Mouse (Mus musculus) CH12.LX (cell line): Measurements from ENCODE around the gene Lin7c. TPM values are rescaled to one million over a fixed set of nuclear protein-coding genes. Genes with fewer than 3 reads are reported as not detected.

Experiments
- DNase-seq: peaks from one replicate; pipeline ENCODE4 v3.0.0-alpha.2; 2013; ENCODE audit errors: extremely low read depth
- H3K27ac ChIP-seq: 2 replicates; pipeline ENCODE4 v1.5.1; 2012; ENCODE audit warnings: low read depth, mild to moderate bottlenecking, control low read depth, moderate library complexity; ENCODE audit not compliant: insufficient read depth
- H3K27me3 ChIP-seq: replicated peaks from 2 replicates; pipeline ENCODE3; 2012; ENCODE audit warnings: inconsistent platforms
- H3K36me3 ChIP-seq, 2 experiments: replicated peaks in 1 of 2; 2 replicates each; pipeline versions ENCODE3 to v1.6.1; 2012; ENCODE audit warnings: inconsistent platforms in 1 of 2, low read length in 1 of 2, mild to moderate bottlenecking in 1 of 2, mixed read lengths in 1 of 2, moderate library complexity in 1 of 2; ENCODE audit not compliant: control insufficient read depth in 1 of 2, insufficient read depth in 1 of 2
- H3K4me1 ChIP-seq, 2 experiments: 2 replicates each; pipeline ENCODE4 v1.6.1; 2012; ENCODE audit warnings: inconsistent platforms in 1 of 2, moderate library complexity in 1 of 2; ENCODE audit not compliant: insufficient read depth in 2 of 2, control insufficient read depth in 1 of 2
- H3K4me2 ChIP-seq: 2 replicates; pipeline ENCODE4 v1.6.1; 2012; ENCODE audit warnings: low read depth, mild to moderate bottlenecking, control low read depth; ENCODE audit not compliant: poor library complexity, insufficient read depth, severe bottlenecking
- H3K4me3 ChIP-seq, 3 experiments: fragments of 150-350 bp in 1 of 3; sonication (generic) in 1 of 3; replicated peaks in 1 of 3; 2 replicates each; pipeline versions ENCODE3 to v1.5.1; 2011 to 2012; ENCODE audit warnings: low read depth in 2 of 3, low read length in 2 of 3, mild to moderate bottlenecking in 2 of 3, moderate library complexity in 2 of 3, control low read depth in 1 of 3, improper control_type of control experiment in 1 of 3, inconsistent platforms in 1 of 3, mixed read lengths in 1 of 3; ENCODE audit not compliant: poor library complexity in 1 of 3
- H3K79me2 ChIP-seq: replicated peaks from 2 replicates; pipeline ENCODE4 v1.6.1; 2012; ENCODE audit warnings: mild to moderate bottlenecking, moderate library complexity; ENCODE audit not compliant: control insufficient read depth, poor library complexity, insufficient read depth, severe bottlenecking; ENCODE audit errors: extremely low read depth
- H3K9ac ChIP-seq: 2 replicates; pipeline ENCODE4 v1.6.1; 2012; ENCODE audit warnings: low read depth, mild to moderate bottlenecking, control low read depth, moderate library complexity; ENCODE audit not compliant: insufficient read depth
- H3K9me3 ChIP-seq: replicated peaks from 2 replicates; pipeline ENCODE3; 2012; ENCODE audit warnings: low read length, inconsistent platforms, mixed read lengths
- CHD1 ChIP-seq: IDR thresholded peaks from 2 replicates; pipeline ENCODE4 v1.6.1; 2012; ENCODE audit warnings: low read depth, low read length, improper control_type of control experiment, inconsistent platforms
- CHD2 ChIP-seq: IDR thresholded peaks from 2 replicates; pipeline ENCODE4 v1.6.1; 2011; ENCODE audit warnings: low read length, improper control_type of control experiment
- E2F4 ChIP-seq: IDR thresholded peaks from 2 replicates; pipeline ENCODE4 v1.6.1; 2011; ENCODE audit warnings: low read depth, low read length, improper control_type of control experiment; ENCODE audit not compliant: insufficient replicate concordance
- ELF1 ChIP-seq: IDR thresholded peaks from 2 replicates; pipeline ENCODE4 v1.6.1; 2014; ENCODE audit warnings: low read depth, mild to moderate bottlenecking, inconsistent platforms, low read length, improper control_type of control experiment
- EP300 ChIP-seq: IDR thresholded peaks from 2 replicates; pipeline ENCODE4 v1.6.1; 2011; ENCODE audit warnings: low read length, improper control_type of control experiment
- ETS1 ChIP-seq: conservative IDR thresholded peaks from 2 replicates; pipeline ENCODE4 v1.6.1; 2012; ENCODE audit warnings: low read depth, mild to moderate bottlenecking, inconsistent platforms, low read length, improper control_type of control experiment, moderate library complexity
- GABPA ChIP-seq: IDR thresholded peaks from 2 replicates; pipeline ENCODE4 v1.6.1; 2012; ENCODE audit warnings: low read depth, low read length, improper control_type of control experiment, inconsistent platforms; ENCODE audit not compliant: insufficient replicate concordance
- JUN ChIP-seq: IDR thresholded peaks from 2 replicates; pipeline ENCODE4 v1.6.1; 2011; ENCODE audit warnings: low read depth, mild to moderate bottlenecking, low read length, improper control_type of control experiment, moderate library complexity; ENCODE audit not compliant: insufficient read depth
- JUND ChIP-seq: conservative IDR thresholded peaks from 2 replicates; pipeline ENCODE4 v1.6.1; 2011; ENCODE audit warnings: low read depth, low read length, improper control_type of control experiment
- MAX ChIP-seq: IDR thresholded peaks from 2 replicates; pipeline ENCODE4 v1.6.1; 2011; ENCODE audit warnings: low read length, improper control_type of control experiment
- MAZ ChIP-seq: IDR thresholded peaks from 2 replicates; pipeline ENCODE4 v1.6.1; 2012; ENCODE audit warnings: low read depth, mild to moderate bottlenecking, inconsistent platforms, low read length, improper control_type of control experiment, moderate library complexity
- MEF2A ChIP-seq: IDR thresholded peaks from 2 replicates; pipeline ENCODE4 v1.6.1; 2014; ENCODE audit warnings: low read depth, mild to moderate bottlenecking, inconsistent platforms, low read length, improper control_type of control experiment, borderline replicate concordance
- MXI1 ChIP-seq: IDR thresholded peaks from 2 replicates; pipeline ENCODE4 v1.6.1; 2011; ENCODE audit warnings: mild to moderate bottlenecking, low read depth, low read length, improper control_type of control experiment
- MYC ChIP-seq: IDR thresholded peaks from 2 replicates; pipeline ENCODE4 v1.6.1; 2011; ENCODE audit warnings: low read depth, mild to moderate bottlenecking, improper control_type of control experiment, low read length
- NELFE ChIP-seq: IDR thresholded peaks from 2 replicates; pipeline ENCODE4 v1.6.1; 2011; ENCODE audit warnings: low read depth, low read length, improper control_type of control experiment
- NRF1 ChIP-seq: IDR thresholded peaks from 2 replicates; pipeline ENCODE4 v1.6.1; 2014; ENCODE audit warnings: low read depth, mild to moderate bottlenecking, inconsistent platforms, low read length, improper control_type of control experiment, moderate library complexity
- POLR2AphosphoS2 ChIP-seq: IDR thresholded peaks from 2 replicates; pipeline ENCODE4 v1.6.1; 2011; ENCODE audit warnings: low read depth, low read length, improper control_type of control experiment
- RAD21 ChIP-seq: IDR thresholded peaks from 2 replicates; pipeline ENCODE4 v1.6.1; 2011; ENCODE audit warnings: low read depth, mild to moderate bottlenecking, low read length, improper control_type of control experiment, moderate library complexity
- SIN3A ChIP-seq: IDR thresholded peaks from 2 replicates; pipeline ENCODE4 v1.6.1; 2012; ENCODE audit warnings: low read length, improper control_type of control experiment, inconsistent platforms
- TCF12 ChIP-seq: IDR thresholded peaks from 2 replicates; pipeline ENCODE4 v1.6.1; 2014; ENCODE audit warnings: low read depth, mild to moderate bottlenecking, inconsistent platforms, low read length, improper control_type of control experiment
- USF1 ChIP-seq: IDR thresholded peaks from 2 replicates; pipeline ENCODE4 v1.6.1; 2014; ENCODE audit warnings: low read depth, mild to moderate bottlenecking, inconsistent platforms, low read length, improper control_type of control experiment
- USF2 ChIP-seq: conservative IDR thresholded peaks from 2 replicates; pipeline ENCODE4 v1.6.1; 2011; ENCODE audit warnings: low read depth, low read length, improper control_type of control experiment
- dilution Hi-C: fragments of 300-500 bp; cut with MboI; formaldehyde crosslinking; loops from 2 replicates; pipeline ENCODE4 v1.14.3; 2020; ENCODE audit warnings: low sequenced_read_pairs; ENCODE audit not compliant: extremely low pct_unique_long_range_greater_than_20kb, extremely low pct_ligation_motif_present
- in situ Hi-C: fragments of 300-500 bp; cut with MboI; formaldehyde crosslinking; loops from 3 replicates; pipeline ENCODE4 v1.14.3; 2019; ENCODE audit warnings: low sequenced_read_pairs, low pct_ligation_motif_present, low pct_unique_long_range_greater_than_20kb, mixed read lengths
- polyA plus RNA-seq: library from polyadenylated mRNA; unstranded; fragments of >175 nt; gene quantifications from 2 replicates; pipeline ENCODE4 v1.2.1, GENCODE M21; 2012; ENCODE audit warnings: low read depth; ENCODE audit not compliant: insufficient read length
- total RNA-seq, 2 experiments: library from RNA; depleted of rRNA; stranded (reverse); fragments of 300-350 nt in 1 of 2; fragments of >200 nt in 1 of 2; gene quantifications; 2 replicates each; pipeline ENCODE4 v1.2.3; 2012 to 2014

Gene Lin7c
- total and polyA plus RNA-seq, 3 experiments = 29.7 to 75.0 (median 52.3) TPM

DNA sequence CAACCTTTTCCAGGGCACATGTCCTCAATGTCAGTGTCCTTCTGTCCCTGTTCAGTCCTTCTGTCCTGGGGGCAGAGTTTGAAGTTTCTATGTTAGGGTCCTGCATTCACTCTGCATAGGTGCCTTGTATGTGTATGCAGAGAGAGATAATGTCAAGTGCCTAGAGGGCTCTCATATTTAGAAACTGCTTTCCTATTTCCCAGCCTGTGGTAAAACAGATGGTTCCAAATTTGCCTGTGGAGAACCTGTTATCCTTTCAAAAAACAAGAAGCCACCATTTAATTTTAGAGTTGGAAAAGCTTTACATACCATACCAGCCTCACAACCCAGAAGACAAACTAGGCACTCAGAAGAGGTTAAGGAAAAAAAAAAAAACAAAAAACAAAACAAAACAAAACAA lies 58.9 kb downstream of the Lin7c start:
- Histone ChIP-seq H3K27ac (no peak overlapping the region), H3K36me3 (peaks cover 0 to 2% of the 10 kb centered on the region in 2 experiments), H3K79me2 (no peaks in the 10 kb centered on the region), H3K27me3 (no peaks in the 10 kb centered on the region), H3K9me3 (no peaks in the 10 kb centered on the region), H3K4me1 (peaks cover 6 to 42% of the 10 kb centered on the region in 2 experiments; a peak in 3 of 4 replicates), H3K4me3 (no peak overlapping the region), H3K4me2 (no peak overlapping the region), H3K9ac (no peak overlapping the region)
- DNase-seq = no peak
- dilution Hi-C loops (no loop called here), in situ Hi-C loops (no loop called here)
- no peak for TF ChIP-seq POLR2AphosphoS2
- no peak for TF ChIP-seq ELF1
- TF ChIP-seq EP300 = no peak
- TF ChIP-seq MXI1 = no peak
- no peak for TF ChIP-seq JUND
- TF ChIP-seq RAD21 = no peak
- TF ChIP-seq JUN = no peak
- no peak for TF ChIP-seq USF1
- TF ChIP-seq USF2 = no peak
- TF ChIP-seq CHD2 = no peak
- no peak for TF ChIP-seq MYC
- no peak for TF ChIP-seq SIN3A
- TF ChIP-seq GABPA = no peak
- no peak for TF ChIP-seq NELFE
- TF ChIP-seq CHD1 = no peak
- no peak for TF ChIP-seq NRF1
- TF ChIP-seq MAX = no peak
- no peak for TF ChIP-seq MEF2A

GRCm38 (mm10) chr2:109950311-109950710 lies 59.7 kb downstream of the Lin7c start:
- no peaks in the 10 kb centered on the region for H3K79me2 ChIP-seq
- no peak for TF ChIP-seq RAD21
- no peak for TF ChIP-seq ELF1
- no peak for TF ChIP-seq ETS1
- no peak for TF ChIP-seq USF2
- no peak for TF ChIP-seq TCF12
- no peak for TF ChIP-seq CHD1
- TF ChIP-seq MEF2A = no peak
- no peak for TF ChIP-seq NELFE
- no peak for TF ChIP-seq MAZ
- TF ChIP-seq USF1 = no peak
- no peak for TF ChIP-seq E2F4
- TF ChIP-seq, all 38 proteins: peak for 0
- Histone ChIP-seq H3K4me2 (no peak overlapping the region), H3K27me3 (no peaks in the 10 kb centered on the region), H3K27ac (no peak overlapping the region), H3K4me1 (peaks cover 6 to 49% of the 10 kb centered on the region in 2 experiments; a peak in 3 of 4 replicates), H3K36me3 (no peaks in the 10 kb centered on the region), H3K9ac (no peak overlapping the region), H3K9me3 (no peaks in the 10 kb centered on the region), H3K4me3 (no peak overlapping the region)
- in situ Hi-C loops = no loop called here
- DNase-seq = no peak
- dilution Hi-C loops = no loop called here

Other genes starting within 250 kb of the Lin7c start
- gene Bdnf, start 216.2 kb upstream of the Lin7c start, total RNA-seq (2012; rRNA removed) = 0.04 TPM in 2 replicates
- gene Bdnf, start 216.2 kb upstream of the Lin7c start, total RNA-seq (2014; rRNA removed) = not detected in 2 replicates
- not detected in 2 replicates for gene Bdnf, start 216.2 kb upstream of the Lin7c start, polyA plus RNA-seq
- 5.0 and 6.1 TPM in 2 replicates for gene Lgr4, start 26.8 kb downstream of the Lin7c start, total RNA-seq (2012; rRNA removed)
- 10.0 and 11.4 TPM in 2 replicates for gene Lgr4, start 26.8 kb downstream of the Lin7c start, total RNA-seq (2014; rRNA removed)
- gene Lgr4, start 26.8 kb downstream of the Lin7c start, polyA plus RNA-seq = 5.3 and 6.9 TPM in 2 replicates
- gene Ccdc34, start 127.0 kb downstream of the Lin7c start, total RNA-seq (2012; rRNA removed) = 15.5 and 17.2 TPM in 2 replicates
- 22.4 and 25.6 TPM in 2 replicates for gene Ccdc34, start 127.0 kb downstream of the Lin7c start, total RNA-seq (2014; rRNA removed)
- gene Ccdc34, start 127.0 kb downstream of the Lin7c start, polyA plus RNA-seq = 42.6 and 44.6 TPM in 2 replicates